In genomic region chr7:6153131-6153530, GRCm38 (mm10) we compare ENCODE assay signal across 23 mouse cellular contexts. TPM values are rescaled to one million over a fixed set of nuclear protein-coding genes. Genes with fewer than 3 reads are reported as not detected.
DNase-seq lines count a peak whose midpoint lies in the region; ATAC-seq and TF ChIP-seq lines count a peak whose summit lies in the region.
"Had no signal": no experiment of that assay in that cellular context is flagged by ENCODE, and none has a peak within 500 bp of the region (broad histone marks: within the 10 kb centered on the region; RNA-seq: fewer than 3 reads in every experiment).

No protein-coding gene starts in this region.

- no peak for TF ChIP-seq CTCF in gastrocnemius, adult 2 months (IDR thresholded peaks at IDR 0.05)
- no peak for TF ChIP-seq CTCF in kidney, postnatal 0 days (IDR thresholded peaks at IDR 0.05; ENCODE audit: low read depth)
- no peak for TF ChIP-seq CTCF in embryonic fibroblast, embryonic 13.5 days (IDR thresholded peaks at IDR 0.05; ENCODE audit: borderline replicate concordance, insufficient read depth, low read length)

- H3K27me3 ChIP-seq in kidney, postnatal 0 days (ENCODE audit: insufficient read depth, low read length), result no peaks in the 10 kb centered on the region
- H3K27me3 ChIP-seq: embryonic facial prominence, embryonic 12.5 days; limb, embryonic 12.5 days had no signal

- H3K9me3 ChIP-seq in kidney, postnatal 0 days (replicated peaks; ENCODE audit: low read length), result no peaks in the 10 kb centered on the region
- H3K9me3 ChIP-seq: embryonic facial prominence, embryonic 12.5 days; G1E; limb, embryonic 12.5 days had no signal

- H3K4me2 ChIP-seq in kidney, postnatal 0 days (ENCODE audit: low read length), result 0 out of 2 replicates have a peak overlapping the region, but pooled peaks have one; percentile 81
- H3K4me2 ChIP-seq: embryonic facial prominence, embryonic 12.5 days; limb, embryonic 12.5 days had no signal

- H3K9ac ChIP-seq in kidney, postnatal 0 days (ENCODE audit: low read depth, low read length), result 0 out of 2 replicates have a peak overlapping the region, but pooled peaks have one; percentile 4
- H3K9ac ChIP-seq: embryonic facial prominence, embryonic 12.5 days; limb, embryonic 12.5 days had no signal

- H3K4me3 ChIP-seq in gastrocnemius, adult 2 months, result peak overlapping the region; percentile 99
- H3K4me3 ChIP-seq in kidney, postnatal 0 days (replicated peaks; ENCODE audit: low read depth, low read length), result no peak overlapping the region
- no peak overlapping the region for H3K4me3 ChIP-seq in embryonic fibroblast, embryonic 13.5 days (ENCODE audit: insufficient read depth, low read length)
- H3K4me3 ChIP-seq: embryonic facial prominence, embryonic 12.5 days had no signal

- DNase-seq in gastrocnemius, adult 2 months, result peak; percentile 33
- DNase-seq in gastrocnemius, postnatal 10 days, result no peak
- DNase-seq in kidney, postnatal 0 days (ENCODE audit: low spot score), result no peak
- DNase-seq in kidney, adult 8-10 months, result no peak
- DNase-seq in adrenal gland, adult 8-10 months, result peak; percentile 62
- DNase-seq in cerebellum, postnatal 14 days, result no peak
- DNase-seq: gastrocnemius, postnatal 36 days; heart, postnatal 36 days; lung, adult 18-20 months; lung, postnatal 36 days; midbrain, embryonic 14.5 days; right cerebral cortex, postnatal 25 days; thymus, adult 18-20 months had no signal

- peaks cover 30% of the 10 kb centered on the region for H3K4me1 ChIP-seq in kidney, postnatal 0 days (replicated peaks; ENCODE audit: insufficient read depth, low read length)
- peaks cover 17% of the 10 kb centered on the region for H3K4me1 ChIP-seq in embryonic fibroblast, embryonic 13.5 days (ENCODE audit: control insufficient read depth, insufficient read depth, low read length)

- no peaks in the 10 kb centered on the region for H3K36me3 ChIP-seq in kidney, postnatal 0 days (ENCODE audit: insufficient read depth, low read length)
- H3K36me3 ChIP-seq: embryonic facial prominence, embryonic 12.5 days; limb, embryonic 12.5 days had no signal

- H3K27ac ChIP-seq in gastrocnemius, adult 2 months, result peak overlapping the region; percentile 99
- no peak overlapping the region for H3K27ac ChIP-seq in kidney, postnatal 0 days
- H3K27ac ChIP-seq in embryonic fibroblast, embryonic 13.5 days (ENCODE audit: insufficient read depth, low read length), result 0 out of 2 replicates have a peak overlapping the region, but pooled peaks have one; percentile 2
- H3K27ac ChIP-seq: embryonic facial prominence, embryonic 12.5 days; hindbrain, postnatal 0 days; limb, embryonic 12.5 days had no signal

- intact Hi-C loops in gastrocnemius, adult 2 months (cut with DNase I), result no loop called here

- no peak for TF ChIP-seq POLR2A in embryonic fibroblast, embryonic 13.5 days (IDR thresholded peaks at IDR 0.05; ENCODE audit: low read depth, low read length)

- WGBS in kidney, postnatal 0 days, result 80% methylated on average over 3 of the region's 3 CpGs

- no peak for ATAC-seq in kidney, postnatal 0 days (replicated peaks; ENCODE audit: low FRiP score, low read depth)
- ATAC-seq: hindbrain, postnatal 0 days had no signal

RNA-seq across cellular contexts. Expression of gene Zfp787, which starts 2.7 kb away (rescaled TPM):
- 10 to 100 TPM; 28.3 to 28.4 TPM for total RNA-seq in gastrocnemius, adult 2 months (2021)
- total RNA-seq in gastrocnemius, postnatal 10 days (2021), result 10 to 100 TPM; 40.4 to 41.1 TPM
- 60.1 and 72.0 TPM in 2 replicates for polyA plus RNA-seq in kidney, postnatal 0 days (2015; fragmentation: Nextera tagmentation; extraction: Ambion mirVana)
- 10 to 100 TPM; 42.8 to 60.3 (median 58.4) TPM for total RNA-seq in adrenal gland, adult 8-10 months (2022)
- 14.2 and 19.0 TPM in 2 replicates for polyA plus RNA-seq in embryonic fibroblast, embryonic 13.5 days (2011; ENCODE audit: insufficient read length, low read depth, missing spikeins)

RNA-seq across cellular contexts. Expression of gene Zfp444, which starts 18.9 kb away (rescaled TPM):
- total RNA-seq in gastrocnemius, adult 2 months (2021), result 1 to 10 TPM; 7.4 to 9.1 TPM
- 1 to 10 TPM; 7.4 to 8.1 TPM for total RNA-seq in gastrocnemius, postnatal 10 days (2021)
- 66.2 and 66.3 TPM in 2 replicates for polyA plus RNA-seq in kidney, postnatal 0 days (2015; fragmentation: Nextera tagmentation; extraction: Ambion mirVana)
- 10 to 100 TPM; 33.7 to 39.7 (median 35.2) TPM for total RNA-seq in adrenal gland, adult 8-10 months (2022)
- 15.2 and 20.9 TPM in 2 replicates for polyA plus RNA-seq in embryonic fibroblast, embryonic 13.5 days (2011; ENCODE audit: insufficient read length, low read depth, missing spikeins)

RNA-seq across cellular contexts. Expression of gene Galp, which starts 43.8 kb away (rescaled TPM):
- total RNA-seq in gastrocnemius, adult 2 months (2021), result not detected
- total RNA-seq in gastrocnemius, postnatal 10 days (2021), result not detected
- not detected in 2 replicates for polyA plus RNA-seq in kidney, postnatal 0 days (2015; fragmentation: Nextera tagmentation; extraction: Ambion mirVana)
- not detected for total RNA-seq in adrenal gland, adult 8-10 months (2022)
- polyA plus RNA-seq in embryonic fibroblast, embryonic 13.5 days (2011; ENCODE audit: insufficient read length, low read depth, missing spikeins), result not detected in 2 replicates
- total RNA-seq: common myeloid progenitor, adult 5-6 weeks; G1E; gastrocnemius, postnatal 36 days; heart, postnatal 36 days; hindbrain, postnatal 0 days; left cerebral cortex, adult 8-10 months had no signal
- polyA plus RNA-seq: embryonic facial prominence, embryonic 12.5 days; frontal cortex, adult 2 months; G1E; hindbrain, postnatal 0 days; kidney, embryonic 14.5 days; limb, embryonic 12.5 days; midbrain, embryonic 14.5 days; neural tube, embryonic 11.5 days had no signal

Comparison
In these comparisons a context has a peak if more than half of its experiments do, and no peak if none do; other contexts are left out.
1. DNase-seq: peak in gastrocnemius, adult 2 months (single experiment) and adrenal gland, adult 8-10 months (single experiment); none in gastrocnemius, postnatal 10 days (single experiment), kidney, postnatal 0 days (single experiment), kidney, adult 8-10 months (0 of 2) and cerebellum, postnatal 14 days (0 of 2).